Mouse (Mus musculus): ENCODE results near the gene Myh10.

Myh10 gene

GRCm38 (mm10) chr11:68748121-68748520 lies 56.8 kb downstream of the Myh10 start:
- no peak for DNase-seq (ENCODE audit: low spot score)

- DNase-seq (ENCODE audit: low spot score) = no peak
Measured at GRCm38 (mm10) chr11:68750206-68750605, 58.8 kb downstream of the Myh10 start.

- DNase-seq (ENCODE audit: low spot score) = no peak
Measured at GRCm38 (mm10) chr11:68750938-68751337, 59.6 kb downstream of the Myh10 start.

- no peak for DNase-seq (ENCODE audit: low spot score)
Measured at GRCm38 (mm10) chr11:68754283-68754682, 62.9 kb downstream of the Myh10 start.

GRCm38 (mm10) chr11:68756456-68757348 lies 65.3 kb downstream of the Myh10 start:
- DNase-seq (ENCODE audit: low spot score) = no peak

- DNase-seq (ENCODE audit: low spot score) = no peak
Measured at GRCm38 (mm10) chr11:68759691-68760090, 68.3 kb downstream of the Myh10 start.

GRCm38 (mm10) chr11:68761155-68761554 lies 69.8 kb downstream of the Myh10 start:
- no peak for DNase-seq (ENCODE audit: low spot score)

GRCm38 (mm10) chr11:68761664-68762063 lies 70.3 kb downstream of the Myh10 start:
- DNase-seq (ENCODE audit: low spot score) = no peak

GRCm38 (mm10) chr11:68764622-68765021 lies 73.3 kb downstream of the Myh10 start:
- DNase-seq (ENCODE audit: low spot score) = no peak

GRCm38 (mm10) chr11:68767762-68768542 lies 76.6 kb downstream of the Myh10 start:
- DNase-seq (ENCODE audit: low spot score) = no peak

- DNase-seq (ENCODE audit: low spot score) = no peak
Measured at GRCm38 (mm10) chr11:68769770-68770510, 78.6 kb downstream of the Myh10 start.

GRCm38 (mm10) chr11:68776147-68776655 lies 84.8 kb downstream of the Myh10 start:
- DNase-seq (ENCODE audit: low spot score) = no peak

GRCm38 (mm10) chr11:68777933-68778332 lies 86.6 kb downstream of the Myh10 start:
- DNase-seq (ENCODE audit: low spot score) = no peak

GRCm38 (mm10) chr11:68778855-68779254 lies 87.5 kb downstream of the Myh10 start:
- no peak for DNase-seq (ENCODE audit: low spot score)

- DNase-seq (ENCODE audit: low spot score) = no peak
Measured at GRCm38 (mm10) chr11:68779735-68780465, 88.5 kb downstream of the Myh10 start.

GRCm38 (mm10) chr11:68780466-68781114 lies 89.2 kb downstream of the Myh10 start:
- no peak for DNase-seq (ENCODE audit: low spot score)

- no peak for DNase-seq (ENCODE audit: low spot score)
Measured at GRCm38 (mm10) chr11:68782336-68782735, 91.0 kb downstream of the Myh10 start.

- no peak for DNase-seq (ENCODE audit: low spot score)
Measured at GRCm38 (mm10) chr11:68785813-68786212, 94.5 kb downstream of the Myh10 start.

GRCm38 (mm10) chr11:68787222-68787621 lies 95.9 kb downstream of the Myh10 start:
- DNase-seq (ENCODE audit: low spot score) = no peak

GRCm38 (mm10) chr11:68790720-68791119 lies 99.4 kb downstream of the Myh10 start:
- DNase-seq (ENCODE audit: low spot score) = no peak

- DNase-seq (ENCODE audit: low spot score) = no peak
Measured at GRCm38 (mm10) chr11:68791794-68792193, 100.4 kb downstream of the Myh10 start.

All from urinary bladder, postnatal 10 days (tissue).